Mouse (Mus musculus): ENCODE data around the gene Adam12.
A peak's percentile ranks its signal among the peaks of the same experiment; 100 is the strongest.

Gene Adam12

GRCm38 (mm10) chr7:134009157-134009556, 222.8 kb downstream of the Adam12 start:
- DNase-seq (ENCODE audit: low read depth, low spot score), result no peak

- DNase-seq (ENCODE audit: low read depth, low spot score), result no peak
These were observed 224.0 kb downstream of the Adam12 start for GRCm38 (mm10) chr7:134007942-134008361.

GRCm38 (mm10) chr7:134001581-134001980, 230.4 kb downstream of the Adam12 start:
- no peak for DNase-seq (ENCODE audit: low read depth, low spot score)

GRCm38 (mm10) chr7:133990930-133991329, 241.0 kb downstream of the Adam12 start:
- no peak for DNase-seq (ENCODE audit: low read depth, low spot score)

GRCm38 (mm10) chr7:133988356-133988755, 243.6 kb downstream of the Adam12 start:
- no peak for DNase-seq (ENCODE audit: low read depth, low spot score)

- DNase-seq (ENCODE audit: low read depth, low spot score), result no peak
These were observed 245.7 kb downstream of the Adam12 start for GRCm38 (mm10) chr7:133986201-133986600.

GRCm38 (mm10) chr7:133985648-133986047, 246.3 kb downstream of the Adam12 start:
- no peak for DNase-seq (ENCODE audit: low read depth, low spot score)

GRCm38 (mm10) chr7:133976388-133977122, 255.4 kb downstream of the Adam12 start:
- DNase-seq (ENCODE audit: low read depth, low spot score), result no peak

- no peak for DNase-seq (ENCODE audit: low read depth, low spot score)
These were observed 260.9 kb downstream of the Adam12 start for GRCm38 (mm10) chr7:133971086-133971485.

GRCm38 (mm10) chr7:133970407-133970806, 261.5 kb downstream of the Adam12 start:
- no peak for DNase-seq (ENCODE audit: low read depth, low spot score)

- DNase-seq (ENCODE audit: low read depth, low spot score), result no peak
These were observed 264.0 kb downstream of the Adam12 start for GRCm38 (mm10) chr7:133967906-133968305.

GRCm38 (mm10) chr7:133963501-133963900, 268.4 kb downstream of the Adam12 start:
- no peak for DNase-seq (ENCODE audit: low read depth, low spot score)

- peak; percentile 14 for DNase-seq (ENCODE audit: low read depth, low spot score)
These were observed 272.7 kb downstream of the Adam12 start for GRCm38 (mm10) chr7:133959200-133959599.

GRCm38 (mm10) chr7:133957873-133958272, 274.1 kb downstream of the Adam12 start:
- no peak for DNase-seq (ENCODE audit: low read depth, low spot score)

- DNase-seq (ENCODE audit: low read depth, low spot score), result no peak
These were observed 277.5 kb downstream of the Adam12 start for GRCm38 (mm10) chr7:133954111-133955091.

- no peak for DNase-seq (ENCODE audit: low read depth, low spot score)
These were observed 280.0 kb downstream of the Adam12 start for GRCm38 (mm10) chr7:133951777-133952545.

GRCm38 (mm10) chr7:133947360-133947759, 284.6 kb downstream of the Adam12 start:
- peak; percentile 76 for DNase-seq (ENCODE audit: low read depth, low spot score)

- peak; percentile 41 for DNase-seq (ENCODE audit: low read depth, low spot score)
These were observed 285.1 kb downstream of the Adam12 start for GRCm38 (mm10) chr7:133946757-133947345.

GRCm38 (mm10) chr7:133946113-133946512, 285.8 kb downstream of the Adam12 start:
- DNase-seq (ENCODE audit: low read depth, low spot score), result no peak

GRCm38 (mm10) chr7:133940405-133940804, 291.5 kb downstream of the Adam12 start:
- DNase-seq (ENCODE audit: low read depth, low spot score), result no peak

- DNase-seq (ENCODE audit: low read depth, low spot score), result no peak
These were observed 294.5 kb downstream of the Adam12 start for GRCm38 (mm10) chr7:133937473-133937872.

Data from ES-CJ7 (cell line).